Mouse (Mus musculus) embryonic facial prominence, embryonic 12.5 days (tissue): Measurements from ENCODE around the gene Sgsh. TPM values are rescaled to one million over a fixed set of nuclear protein-coding genes. Genes with fewer than 3 reads are reported as not detected.
A peak's percentile ranks its signal among the peaks of the same experiment; 100 is the strongest.

Experiments
- ATAC-seq: fragments of 200-750 bp; cut with Nextera tagmentation; 2 replicates; pipeline ENCODE4 v1.8.0; 2017; ENCODE audit not compliant: insufficient number of reproducible peaks, insufficient read depth, low FRiP score, low TSS enrichment
- H3K27ac ChIP-seq: fragments of 300-500 bp; sonication (generic); 2 replicates; pipeline ENCODE4 v1.5.1; 2016; ENCODE audit warnings: mild to moderate bottlenecking
- H3K27me3 ChIP-seq: fragments of 300-500 bp; sonication (generic); 2 replicates; pipeline ENCODE4 v1.6.1; 2016; ENCODE audit warnings: mild to moderate bottlenecking, moderate library complexity
- H3K36me3 ChIP-seq: fragments of 300-500 bp; sonication (generic); 2 replicates; pipeline ENCODE4 v1.6.1; 2016; ENCODE audit warnings: mild to moderate bottlenecking
- H3K4me1 ChIP-seq: fragments of 300-500 bp; sonication (generic); 2 replicates; pipeline ENCODE4 v1.6.1; 2016
- H3K4me2 ChIP-seq: fragments of 300-500 bp; sonication (generic); replicated peaks from 2 replicates; pipeline ENCODE4 v1.6.1; 2016; ENCODE audit warnings: mild to moderate bottlenecking, moderate library complexity
- H3K4me3 ChIP-seq: fragments of 300-500 bp; sonication (generic); 2 replicates; pipeline ENCODE4 v1.5.1; 2016; ENCODE audit warnings: mild to moderate bottlenecking
- H3K9ac ChIP-seq: fragments of 300-500 bp; sonication (generic); 2 replicates; pipeline ENCODE4 v1.6.1; 2016; ENCODE audit warnings: mild to moderate bottlenecking, moderate library complexity
- H3K9me3 ChIP-seq: fragments of 300-500 bp; sonication (generic); 2 replicates; pipeline ENCODE4 v1.6.1; 2016; ENCODE audit warnings: mild to moderate bottlenecking, moderate library complexity
- WGBS: fragments of 180-500 bp; shearing (Covaris S2); methylation state at CpG from one replicate; pipeline ENCODE4 v1.1.7; 2016; 5-methylcytosine and 5-hydroxymethylcytosine counted together
- polyA plus RNA-seq: library from polyadenylated mRNA; unstranded; fragments of >200 nt; fragmentation: Nextera tagmentation; extraction: Ambion mirVana; gene quantifications from 2 replicates; pipeline ENCODE4 v1.2.1, GENCODE M21; 2016

Gene Sgsh
- polyA plus RNA-seq = 5.9 and 6.2 TPM in 2 replicates

DNA sequence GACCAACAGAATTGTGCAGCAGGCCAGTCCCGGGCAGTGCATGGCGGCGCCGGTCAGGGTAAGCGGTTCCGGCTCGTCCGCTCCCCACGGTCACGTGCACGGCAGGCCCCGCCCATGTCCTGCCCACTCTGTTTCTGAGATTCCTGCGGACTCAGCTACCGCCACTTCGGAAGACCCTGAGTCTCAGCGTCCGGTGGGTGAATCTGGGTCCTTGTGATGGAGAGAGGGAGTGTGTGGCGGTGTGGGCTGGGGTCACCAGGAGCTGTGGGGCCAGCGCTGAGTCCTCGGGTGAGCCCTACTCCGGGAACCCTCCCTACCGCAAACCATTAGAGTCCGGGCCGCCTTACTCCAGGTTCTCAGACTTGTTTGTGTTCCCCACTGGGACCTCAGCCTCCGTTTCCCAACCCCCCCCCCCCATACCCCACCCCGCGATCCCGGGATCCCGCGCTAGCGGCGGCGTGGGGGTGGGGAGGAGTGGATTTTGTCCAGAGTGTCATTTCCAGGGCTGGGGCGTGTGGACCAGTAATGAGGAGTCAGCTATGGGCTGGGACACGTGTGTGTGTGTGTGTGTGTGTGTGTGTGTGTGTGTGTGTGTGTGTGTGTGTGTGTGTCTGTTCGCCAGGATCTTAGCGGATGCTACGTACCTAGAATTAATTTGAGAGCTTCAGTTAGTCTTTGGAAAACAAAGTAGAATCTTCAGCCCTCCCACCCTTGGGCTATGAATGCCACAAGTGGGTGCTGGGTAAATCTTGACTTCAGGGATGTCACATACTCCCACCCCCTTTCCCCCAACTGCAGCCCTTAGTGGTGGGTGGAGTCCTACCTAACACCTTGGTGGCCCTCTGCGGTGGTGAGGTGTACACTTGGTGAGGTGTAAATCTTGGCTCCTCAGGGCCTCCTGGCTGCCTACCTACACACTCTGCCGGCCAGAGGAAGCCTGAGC lies at the start of gene Sgsh, which contains the start of gene Slc26a11:
Gene Sgsh (minus strand): TSS at position 94 of the 943 bp plus-strand sequence.
Gene Slc26a11 (plus strand): TSS at position 115 of the 943 bp plus-strand sequence.
- Histone ChIP-seq H3K27me3 (0 out of 2 replicates have a peak, but pooled peaks cover 6% of the 10 kb centered on the region), H3K4me1 (peaks cover 18% of the 10 kb centered on the region), H3K4me3 (peak within 1 kb of the TSS; percentile 67), H3K36me3 (peaks cover 5% of the 10 kb centered on the region; the same call in 1 of the 2 replicates), H3K9me3 (no peaks in the 10 kb centered on the region), H3K9ac (peak within 1 kb of the TSS; percentile 78), H3K27ac (peak within 1 kb of the TSS; percentile 74), H3K4me2 (peak within 1 kb of the TSS; percentile 80)
- 3% methylated on average over 37 of the region's 40 CpGs for WGBS
- ATAC-seq = peak; percentile 79; the same call in 1 of the 2 replicates

GRCm38 (mm10) chr11:119404627-119405026 lies 49.3 kb upstream of the Sgsh start:
- Histone ChIP-seq H3K4me3 (no peak overlapping the region), H3K4me2 (no peak overlapping the region), H3K4me1 (no peaks in the 10 kb centered on the region), H3K36me3 (no peaks in the 10 kb centered on the region), H3K9me3 (no peaks in the 10 kb centered on the region), H3K9ac (no peak overlapping the region), H3K27me3 (no peaks in the 10 kb centered on the region), H3K27ac (no peak overlapping the region)
- no peak for ATAC-seq
- 55% methylated on average over 5 of the region's 5 CpGs for WGBS

DNA sequence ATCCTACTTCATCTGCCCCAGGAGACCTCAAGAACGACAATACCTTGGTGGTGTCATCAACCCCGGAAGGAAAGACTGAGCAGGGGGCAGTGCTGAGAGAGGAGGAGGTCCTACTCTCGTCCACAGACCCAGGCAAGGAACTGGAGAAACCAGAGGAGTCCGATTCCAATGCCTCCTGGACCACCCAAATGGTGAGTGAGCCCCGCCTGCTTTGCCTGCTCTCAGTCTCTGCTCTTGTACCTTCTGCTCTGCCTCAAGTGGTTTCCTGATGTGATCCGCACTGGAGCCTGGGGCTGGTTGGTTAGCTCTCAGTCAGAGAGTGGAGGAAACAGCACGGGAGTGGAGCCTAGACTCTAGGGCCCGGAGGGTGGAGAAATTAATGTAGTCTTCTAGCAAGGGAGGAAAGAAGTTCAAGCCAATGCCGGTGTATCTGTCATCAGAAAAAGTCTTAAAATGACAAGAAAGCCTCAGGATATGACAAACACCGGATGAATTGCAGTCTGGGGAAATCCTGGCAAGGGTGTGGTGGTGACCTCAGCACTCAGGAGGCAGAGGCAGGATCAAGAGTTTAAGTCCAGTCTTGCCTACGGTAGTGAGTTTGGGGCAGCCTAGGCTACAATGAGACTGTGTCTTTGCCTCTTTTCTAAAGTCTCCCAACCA lies 47.3 kb upstream of the Sgsh start:
- WGBS = 42% methylated on average over 11 of the region's 11 CpGs
- no peak for ATAC-seq
- H3K4me1 ChIP-seq = no peaks in the 10 kb centered on the region
- no peaks in the 10 kb centered on the region for H3K9me3 ChIP-seq
- H3K4me2 ChIP-seq = no peak overlapping the region
- H3K4me3 ChIP-seq = no peak overlapping the region
- H3K27ac ChIP-seq = no peak overlapping the region
- H3K27me3 ChIP-seq = 0 out of 2 replicates have a peak, but pooled peaks cover 5% of the 10 kb centered on the region
- no peaks in the 10 kb centered on the region for H3K36me3 ChIP-seq
- H3K9ac ChIP-seq = no peak overlapping the region

DNA sequence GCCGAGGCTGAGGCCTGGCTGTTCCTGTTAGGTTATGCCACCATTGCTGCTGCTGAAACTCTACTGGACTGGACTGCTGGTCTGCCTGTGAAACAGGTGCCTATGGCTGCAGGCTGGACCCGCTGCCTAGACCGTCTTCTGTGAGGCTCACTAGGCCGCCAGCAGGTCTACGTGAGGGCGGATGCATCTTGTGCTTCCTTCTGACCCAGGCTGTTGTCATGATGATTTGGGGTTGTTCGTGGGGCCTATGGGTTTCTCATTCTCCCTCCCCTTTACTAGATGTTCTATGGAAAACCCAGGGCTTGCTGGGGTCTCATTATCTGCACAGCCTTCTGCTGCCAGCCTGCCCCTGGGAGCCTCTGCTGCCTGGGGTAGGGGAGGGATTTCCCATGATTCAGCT lies 41.1 kb upstream of the Sgsh start:
- no peaks in the 10 kb centered on the region for H3K36me3 ChIP-seq
- 0 out of 2 replicates have a peak, but pooled peaks cover 2% of the 10 kb centered on the region for H3K4me1 ChIP-seq
- no peak overlapping the region for H3K9ac ChIP-seq
- 35% methylated on average over 7 of the region's 7 CpGs for WGBS
- H3K27me3 ChIP-seq = peaks cover 56% of the 10 kb centered on the region
- no peaks in the 10 kb centered on the region for H3K9me3 ChIP-seq
- no peak overlapping the region for H3K27ac ChIP-seq
- no peak for ATAC-seq
- H3K4me2 ChIP-seq = no peak overlapping the region
- no peak overlapping the region for H3K4me3 ChIP-seq

DNA sequence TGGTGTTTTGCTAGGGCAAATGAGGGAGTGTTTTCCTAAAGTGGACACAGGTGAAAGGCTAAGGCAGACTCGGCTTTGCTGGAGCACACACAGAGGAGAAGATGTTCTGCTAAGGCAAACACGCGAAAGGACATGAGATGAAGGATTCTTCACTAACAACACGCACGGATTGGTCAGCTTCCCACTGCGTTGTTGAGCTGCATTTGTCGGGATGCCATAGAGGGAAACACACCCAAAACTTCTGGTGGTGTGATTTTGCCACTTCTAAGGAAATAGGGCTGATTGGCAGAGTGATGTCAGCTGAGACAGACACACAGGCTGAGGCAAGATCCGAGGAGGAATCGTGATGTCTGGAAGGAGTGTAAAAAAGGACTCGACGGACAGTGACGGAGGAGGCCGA lies 40.6 kb upstream of the Sgsh start:
- no peak for ATAC-seq
- H3K9me3 ChIP-seq = no peaks in the 10 kb centered on the region
- H3K36me3 ChIP-seq = no peaks in the 10 kb centered on the region

GRCm38 (mm10) chr11:119395394-119395793 lies 40.1 kb upstream of the Sgsh start:
- no peak for ATAC-seq
- Histone ChIP-seq H3K9ac (no peak overlapping the region), H3K4me2 (no peak overlapping the region), H3K9me3 (no peaks in the 10 kb centered on the region), H3K4me3 (no peak overlapping the region), H3K4me1 (peaks cover 8% of the 10 kb centered on the region; the same call in 1 of the 2 replicates), H3K36me3 (no peaks in the 10 kb centered on the region), H3K27me3 (peaks cover 66% of the 10 kb centered on the region), H3K27ac (no peak overlapping the region)
- 7% methylated on average over 7 of the region's 7 CpGs for WGBS

More for the DNA sequence above, 40.6 kb upstream of the Sgsh start:
- Histone ChIP-seq H3K27ac (no peak overlapping the region), H3K4me1 (peaks cover 3% of the 10 kb centered on the region; the same call in 1 of the 2 replicates), H3K9ac (no peak overlapping the region), H3K4me3 (no peak overlapping the region), H3K27me3 (peaks cover 61% of the 10 kb centered on the region), H3K4me2 (no peak overlapping the region)
- WGBS = 14% methylated on average over 13 of the region's 13 CpGs

- 48% methylated on average over 6 of the region's 6 CpGs for WGBS
- Histone ChIP-seq H3K4me1 (peaks cover 9% of the 10 kb centered on the region; the same call in 1 of the 2 replicates), H3K4me3 (no peak overlapping the region), H3K36me3 (no peaks in the 10 kb centered on the region), H3K9me3 (no peaks in the 10 kb centered on the region), H3K27me3 (peaks cover 78% of the 10 kb centered on the region), H3K4me2 (no peak overlapping the region), H3K9ac (no peak overlapping the region), H3K27ac (no peak overlapping the region)
- ATAC-seq = no peak
These were observed 38.9 kb upstream of the Sgsh start for GRCm38 (mm10) chr11:119394210-119394609.

DNA sequence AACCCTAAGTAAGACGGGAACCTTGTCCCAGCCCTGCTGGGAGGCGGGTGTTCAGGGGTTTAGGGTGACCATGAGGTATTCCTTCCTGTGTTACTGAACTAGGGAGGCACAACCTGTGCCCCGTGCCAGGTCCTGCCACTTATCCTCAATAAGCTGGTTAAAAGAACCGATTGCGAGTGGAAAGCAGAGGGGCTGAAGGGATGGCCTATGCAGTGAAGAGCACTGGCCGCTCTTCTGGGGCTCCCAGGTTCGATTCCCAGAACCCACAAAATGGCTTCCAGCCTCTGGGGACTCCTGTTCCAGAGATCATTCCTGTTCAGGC lies 38.1 kb upstream of the Sgsh start:
- 25% methylated on average over 7 of the region's 7 CpGs for WGBS
- peaks cover 9% of the 10 kb centered on the region; the same call in 1 of the 2 replicates for H3K4me1 ChIP-seq
- no peak overlapping the region for H3K27ac ChIP-seq
- peak overlapping the region; percentile 28 for H3K9ac ChIP-seq
- no peaks in the 10 kb centered on the region for H3K9me3 ChIP-seq
- peaks cover 85% of the 10 kb centered on the region for H3K27me3 ChIP-seq
- H3K4me2 ChIP-seq = peak overlapping the region; percentile 66
- no peaks in the 10 kb centered on the region for H3K36me3 ChIP-seq
- H3K4me3 ChIP-seq = peak overlapping the region; percentile 43
- ATAC-seq = no peak

- H3K4me2 ChIP-seq = peak within 1 kb of the TSS; percentile 66
- 0 out of 2 replicates have a peak, but pooled peaks have one; percentile 9 for ATAC-seq
- H3K27ac ChIP-seq = no peak within 1 kb of the TSS
- H3K9ac ChIP-seq = peak within 1 kb of the TSS; percentile 28
- no peaks in the 10 kb centered on the region for H3K9me3 ChIP-seq
- H3K4me1 ChIP-seq = peaks cover 9% of the 10 kb centered on the region; the same call in 1 of the 2 replicates
- peak within 1 kb of the TSS; percentile 43 for H3K4me3 ChIP-seq
- H3K36me3 ChIP-seq = no peaks in the 10 kb centered on the region
- 1% methylated on average over 19 of the region's 19 CpGs for WGBS
- H3K27me3 ChIP-seq = peaks cover 86% of the 10 kb centered on the region
These were observed 37.6 kb upstream of the Sgsh start, which contains the start of gene Rnf213 for GRCm38 (mm10) chr11:119392800-119393482. TSS of gene Rnf213 (plus strand) at chr11:119393100.

DNA sequence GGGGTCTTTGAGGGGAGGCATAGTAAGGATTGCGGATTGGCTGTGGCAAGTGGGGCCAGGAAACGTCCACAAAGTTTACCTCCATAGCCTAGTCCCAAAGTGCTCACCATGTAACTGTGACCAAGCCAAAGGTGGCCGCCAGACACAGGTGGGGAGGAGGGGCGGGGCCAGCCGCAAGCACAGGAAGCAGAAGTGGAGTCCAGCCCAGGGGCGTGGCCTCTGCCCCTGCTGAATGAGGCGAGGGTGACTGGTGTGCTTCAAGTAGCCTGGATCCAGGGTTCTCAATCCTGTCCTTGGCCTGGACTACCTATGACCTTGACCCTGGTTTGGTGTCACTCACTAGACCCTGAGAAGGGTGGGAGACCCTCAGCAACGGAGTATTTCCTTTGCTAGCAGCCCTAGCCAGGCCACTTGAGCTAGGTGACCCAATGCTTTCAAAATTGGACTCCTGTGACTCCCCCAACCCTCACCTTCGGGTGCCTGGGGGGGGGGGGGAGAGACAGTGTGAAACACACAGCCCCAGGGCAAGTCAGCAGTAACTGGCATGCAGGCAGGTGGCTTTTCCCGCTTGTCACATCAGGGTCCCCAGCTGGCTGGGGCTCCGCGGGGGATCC lies 36.8 kb upstream of the Sgsh start:
- peaks cover 90% of the 10 kb centered on the region for H3K27me3 ChIP-seq
- no peak overlapping the region for H3K27ac ChIP-seq
- no peak for ATAC-seq
- no peak overlapping the region for H3K4me3 ChIP-seq
- no peaks in the 10 kb centered on the region for H3K36me3 ChIP-seq
- WGBS = 6% methylated on average over 12 of the region's 12 CpGs
- H3K9ac ChIP-seq = no peak overlapping the region
- H3K4me2 ChIP-seq = peak overlapping the region; percentile 66
- H3K9me3 ChIP-seq = no peaks in the 10 kb centered on the region
- H3K4me1 ChIP-seq = peaks cover 9% of the 10 kb centered on the region; the same call in 1 of the 2 replicates
